Mouse (Mus musculus) left cerebral cortex, adult 9 months (tissue): Measurements from ENCODE around the gene Msx1.

Experiments
- DNase-seq, 2 experiments: peaks; one replicate each; pipeline ENCODE4 v3.0.0; 2022; ENCODE audit warnings: low spot score in 2 of 2

Msx1 gene

GRCm38 (mm10) chr5:37825611-37826445, 1.4 kb upstream of the Msx1 start:
- no peak for DNase-seq

GRCm38 (mm10) chr5:37825111-37825600, 773 bp upstream of the Msx1 start:
- DNase-seq, result no peak

- DNase-seq, result no peak
These were observed 492 bp downstream of the Msx1 start for GRCm38 (mm10) chr5:37823721-37824460.

DNA sequence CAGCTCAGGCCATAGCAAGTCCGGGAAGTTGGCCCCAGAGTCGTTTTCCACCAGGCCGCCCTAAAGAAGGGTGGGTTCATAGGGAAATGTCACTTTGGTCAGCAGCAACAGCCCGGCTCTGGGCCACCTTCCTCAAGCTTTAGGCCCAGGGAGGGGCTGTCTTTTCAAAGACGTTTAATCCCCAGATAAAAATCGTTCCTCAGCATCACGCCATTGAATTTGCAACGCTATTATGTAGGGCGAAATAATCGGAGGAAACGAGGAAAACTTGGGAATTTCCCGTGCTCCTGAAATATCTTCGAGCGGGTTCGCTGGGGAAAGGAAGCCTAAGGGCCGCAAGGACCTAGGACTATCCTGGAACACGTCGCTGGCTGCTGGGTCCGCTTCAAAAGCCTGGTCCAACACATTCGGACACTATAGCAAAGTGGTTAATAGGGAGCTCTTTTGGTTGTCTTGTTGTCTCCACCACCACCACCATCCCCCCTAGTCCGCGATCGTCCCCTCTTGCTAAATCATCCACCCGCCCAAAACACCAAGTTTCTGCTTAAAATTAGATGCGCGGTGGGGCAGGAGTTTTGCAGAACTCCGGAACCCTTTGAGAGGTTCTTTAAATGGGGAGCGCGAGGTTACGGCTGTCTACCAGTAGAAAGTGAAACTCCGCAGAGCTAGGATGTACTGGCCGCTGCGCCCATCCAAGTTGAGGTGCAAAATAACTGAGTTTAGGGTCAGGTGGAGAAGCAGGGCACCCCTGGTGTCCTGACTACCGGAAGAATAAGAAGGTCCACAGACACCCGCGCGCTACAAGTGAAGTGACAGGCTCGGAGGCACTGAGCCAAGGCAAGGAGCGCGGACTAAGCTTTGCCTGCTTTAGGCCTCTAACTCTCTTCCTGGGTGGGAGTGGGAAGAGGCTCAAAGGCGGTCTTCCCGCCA, 1.3 kb downstream of the Msx1 start:
- DNase-seq, result no peak

DNA sequence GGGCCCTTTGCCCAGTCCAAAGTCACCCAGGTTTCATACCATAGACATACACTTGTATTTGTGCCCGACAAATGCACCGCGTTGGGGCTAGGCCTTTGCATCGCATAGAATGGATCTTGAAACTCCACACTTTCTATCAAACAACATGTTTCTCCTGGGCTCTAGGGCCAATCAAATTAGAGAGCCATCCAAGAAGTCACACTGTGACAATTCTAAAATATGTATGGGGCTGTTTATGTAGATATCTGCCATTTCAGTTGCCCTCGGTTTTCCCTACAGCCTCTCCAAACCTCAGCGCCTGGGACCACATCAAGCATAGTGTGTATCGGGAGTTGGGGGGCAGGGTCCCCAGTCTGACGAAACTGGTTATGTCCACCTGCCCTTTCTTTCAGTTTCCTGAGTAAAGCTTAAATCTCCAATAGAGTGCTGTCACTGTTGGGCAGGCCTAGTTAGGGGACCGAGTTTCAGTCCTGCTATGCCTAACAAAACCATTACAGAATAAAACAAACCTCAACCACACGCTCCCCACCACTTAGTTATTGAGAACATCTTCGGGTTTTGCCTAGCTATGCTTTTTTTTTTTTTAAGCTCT, 2.2 kb downstream of the Msx1 start:
- DNase-seq, result no peak

DNA sequence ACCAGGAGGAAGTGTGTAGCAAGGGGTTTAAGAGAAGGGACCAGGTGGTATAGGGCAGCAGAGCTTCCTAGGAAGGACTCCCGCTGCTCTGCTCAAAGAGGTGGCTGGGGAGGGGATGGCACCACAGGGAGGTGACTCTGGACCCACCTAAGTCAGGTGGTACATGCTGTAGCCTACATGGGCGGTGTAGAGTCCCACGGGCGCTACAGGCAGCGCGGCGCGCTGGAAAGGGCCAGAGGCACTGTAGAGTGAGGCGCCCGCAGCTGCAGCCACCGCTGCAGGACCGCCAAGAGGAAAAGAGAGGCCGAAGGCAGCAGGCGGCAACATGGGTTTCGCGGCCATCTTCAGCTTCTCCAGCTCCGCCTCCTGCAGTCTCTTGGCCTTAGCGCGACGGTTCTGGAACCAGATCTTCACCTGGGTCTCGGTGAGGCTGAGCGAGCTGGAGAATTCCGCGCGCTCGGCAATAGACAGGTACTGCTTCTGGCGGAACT, 3.2 kb downstream of the Msx1 start:
- no peak for DNase-seq

DNA sequence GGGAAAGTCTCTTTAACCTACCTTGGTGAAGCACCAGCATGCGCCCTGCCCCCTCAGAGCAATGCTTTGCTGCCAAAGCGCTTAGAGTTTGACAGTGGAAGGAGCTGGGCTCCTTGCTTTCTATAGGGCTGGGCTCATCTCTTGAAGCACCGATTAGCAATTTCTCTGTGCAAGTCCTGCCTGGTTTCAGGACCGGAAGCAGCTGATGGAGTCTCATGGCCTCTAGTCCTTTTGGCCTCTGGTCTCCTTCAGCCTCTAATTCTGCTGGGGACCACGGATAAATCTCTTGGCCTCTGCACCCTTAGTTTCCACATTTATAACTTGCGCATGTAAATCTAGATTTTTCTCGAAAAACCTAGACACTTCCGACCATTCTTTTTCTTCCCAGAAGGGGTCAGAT, 3.7 kb downstream of the Msx1 start:
- DNase-seq, result no peak

- DNase-seq, result no peak
These were observed 4.4 kb downstream of the Msx1 start for GRCm38 (mm10) chr5:37819971-37820370.

DNA sequence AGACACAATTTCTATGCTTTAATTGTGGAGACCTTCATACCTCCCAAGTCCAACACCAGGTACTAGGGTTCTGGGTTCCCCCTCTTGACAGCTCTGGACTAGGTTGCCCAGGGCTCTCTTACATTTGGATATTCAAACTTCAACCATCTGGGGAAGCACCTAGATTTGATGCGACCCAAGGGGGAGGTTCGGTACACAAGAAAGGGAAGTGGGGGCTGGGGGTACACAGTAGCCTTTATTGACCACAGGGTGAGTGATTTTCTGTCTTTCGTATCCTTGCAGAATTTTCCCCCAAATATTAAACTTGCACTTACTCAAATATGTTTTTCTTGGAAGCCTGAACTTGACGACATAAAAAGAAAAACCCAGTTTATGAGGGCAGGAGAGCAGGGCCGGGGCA, 4.8 kb downstream of the Msx1 start:
- DNase-seq, result no peak

DNA sequence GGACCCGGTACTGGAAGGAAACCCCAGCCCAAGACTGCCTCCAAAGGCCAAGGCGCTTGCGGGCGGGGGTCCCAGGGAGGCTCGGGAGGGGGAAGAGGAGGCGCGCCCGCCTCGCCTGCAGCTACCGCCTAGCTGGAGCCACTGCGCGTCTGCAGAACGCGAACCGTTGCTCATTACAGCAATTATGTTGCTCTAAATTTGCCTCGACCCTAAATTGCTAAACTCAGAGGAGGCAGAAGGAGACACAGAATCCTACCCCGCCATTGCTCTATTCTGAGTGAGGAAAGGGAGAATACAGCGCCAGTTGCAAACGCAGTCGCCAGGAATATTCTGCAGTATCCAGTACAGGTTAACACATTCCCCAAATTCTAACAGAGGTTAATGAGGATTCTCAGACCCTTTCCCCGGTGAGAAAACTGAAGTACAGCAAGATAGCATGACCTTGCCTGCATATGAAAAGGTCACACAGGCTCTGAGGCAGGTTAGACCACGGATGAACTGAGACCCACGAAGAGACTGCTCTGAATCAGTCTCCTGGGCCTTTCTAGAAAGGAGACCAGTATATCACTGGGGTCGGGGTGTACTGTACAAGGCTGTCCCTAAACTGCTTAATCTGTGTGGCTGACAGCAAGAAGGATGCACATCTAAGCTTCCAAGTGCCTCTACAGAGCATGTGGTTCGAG, 5.7 kb downstream of the Msx1 start:
- DNase-seq, result no peak

DNA sequence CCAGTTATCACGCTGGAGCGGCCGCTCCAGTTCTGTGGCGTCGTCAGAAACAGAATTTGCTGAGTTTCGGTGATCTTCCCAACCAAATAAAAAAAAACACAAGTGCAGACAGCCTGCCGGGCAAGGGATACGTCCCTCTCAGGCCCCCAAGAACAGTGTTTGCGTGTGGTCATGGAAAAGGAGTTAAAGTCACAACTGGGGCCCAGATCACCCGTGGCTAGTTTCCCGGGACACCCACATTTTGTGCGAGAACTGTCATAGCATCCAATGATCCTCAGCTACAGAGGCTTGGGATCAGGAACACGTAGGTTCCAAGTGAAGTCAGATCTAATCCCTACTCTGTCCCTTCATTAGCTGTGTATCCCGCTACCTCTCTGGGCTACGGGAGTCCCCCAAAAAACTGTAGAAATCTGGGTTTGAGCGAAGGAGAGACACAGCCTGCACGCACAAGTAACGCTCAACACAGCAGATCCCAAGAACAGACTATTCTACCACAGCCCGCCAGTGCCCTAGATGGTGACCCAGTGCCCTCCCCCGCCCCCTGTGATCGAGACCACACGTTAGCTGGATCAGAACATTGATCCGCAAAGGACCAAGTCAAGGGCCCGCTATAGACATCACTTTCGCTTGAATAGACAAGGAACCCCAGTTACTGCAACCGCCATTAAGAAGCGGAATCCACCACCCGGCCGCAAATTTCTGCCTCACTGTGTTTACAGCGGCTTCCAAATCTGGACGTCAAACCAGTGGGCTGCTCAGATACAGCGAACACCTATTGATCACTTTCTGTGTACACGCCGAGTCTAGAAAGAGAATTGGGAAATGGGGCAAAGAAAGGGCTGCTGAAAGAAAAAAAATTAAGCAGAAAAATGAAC, 6.5 kb downstream of the Msx1 start:
- no peak for DNase-seq

DNA sequence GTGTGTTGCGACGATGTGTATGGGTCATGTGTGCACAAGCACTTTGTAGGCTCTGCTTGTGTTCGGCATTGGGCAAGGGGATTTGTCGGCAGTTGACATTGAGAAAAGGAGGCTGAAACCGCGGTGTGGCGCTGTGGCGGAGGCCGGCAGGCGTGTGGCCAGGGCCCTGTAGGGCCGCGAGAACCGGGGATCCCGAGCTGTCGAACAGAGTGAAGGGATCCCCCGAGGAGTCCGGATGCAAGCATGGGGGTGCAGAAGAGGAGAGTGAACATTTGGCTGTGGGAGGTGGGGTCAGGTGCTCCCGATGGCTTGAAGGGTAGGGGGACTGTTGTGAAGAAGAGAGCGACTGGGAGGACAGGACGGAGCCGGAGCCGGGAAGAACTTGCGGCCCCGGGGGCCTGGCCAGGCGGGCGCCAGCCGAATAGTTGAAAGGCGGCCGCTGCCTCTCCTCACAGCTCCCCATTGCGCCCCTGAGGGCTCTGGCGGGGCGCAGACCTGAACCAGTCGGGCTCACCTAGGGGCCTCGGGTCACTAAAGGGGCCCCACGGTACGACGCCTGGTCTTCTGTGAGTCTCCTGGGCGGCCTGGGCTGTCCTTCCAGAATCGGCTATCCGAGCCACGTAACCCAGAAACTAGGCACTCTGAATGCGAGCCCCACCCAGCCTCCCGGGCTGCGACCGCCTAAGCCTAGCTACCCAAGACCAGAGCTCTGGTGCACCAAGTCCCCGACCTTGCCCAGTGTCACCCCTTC, 7.3 kb downstream of the Msx1 start:
- no peak for DNase-seq

DNA sequence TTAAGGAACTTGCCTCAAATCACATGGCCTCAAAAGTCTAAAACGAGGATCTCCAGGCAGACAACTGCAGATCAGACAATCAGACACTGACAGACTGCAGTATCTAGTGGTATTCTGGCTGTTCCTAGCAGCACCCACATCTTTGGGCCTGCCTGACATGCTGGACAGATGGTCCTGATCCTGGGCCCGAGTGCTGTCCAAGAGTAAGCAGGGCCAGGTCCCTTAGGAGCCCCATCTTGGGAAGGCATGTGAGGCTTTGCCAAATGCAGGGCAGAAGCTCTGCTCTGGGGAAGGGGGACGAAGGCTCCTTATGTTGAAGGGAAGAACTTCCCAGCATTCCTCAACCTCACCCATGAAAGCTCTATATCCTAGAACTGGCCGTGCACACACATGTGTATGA, 8.5 kb downstream of the Msx1 start:
- no peak for DNase-seq

- DNase-seq, result no peak
These were observed 10.2 kb downstream of the Msx1 start for GRCm38 (mm10) chr5:37814169-37814568.

- DNase-seq, result no peak
These were observed 19.1 kb downstream of the Msx1 start for GRCm38 (mm10) chr5:37805291-37805690.

DNA sequence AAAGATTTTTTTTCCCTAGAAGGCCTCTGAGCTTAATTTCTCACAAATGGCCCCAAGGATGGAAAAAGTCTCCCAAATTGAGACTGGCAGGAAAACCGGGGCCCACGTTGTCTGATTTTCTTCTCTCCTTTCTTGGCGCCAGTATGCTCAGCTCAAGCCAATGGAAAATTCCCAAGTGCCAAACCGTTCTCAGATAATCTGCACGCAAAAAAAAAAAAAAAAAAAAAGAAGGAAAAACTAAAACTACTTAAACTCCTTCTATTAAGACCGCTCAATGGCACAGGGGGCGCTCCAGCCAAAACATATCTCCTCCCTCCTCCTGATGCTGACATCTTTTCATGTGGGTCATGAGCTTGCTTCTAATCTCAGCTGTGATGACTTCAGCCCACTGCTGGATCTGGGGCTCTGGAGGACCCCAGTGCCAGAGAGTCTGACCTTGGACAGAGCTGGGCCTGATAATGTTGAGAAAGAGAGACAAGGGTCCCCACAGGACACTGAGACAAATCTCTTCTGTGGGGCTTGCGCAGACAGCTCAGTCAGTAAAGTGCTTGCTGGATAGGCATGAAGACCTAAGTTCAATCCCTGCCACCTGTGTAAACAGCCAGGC, 19.8 kb downstream of the Msx1 start:
- DNase-seq, result no peak

DNA sequence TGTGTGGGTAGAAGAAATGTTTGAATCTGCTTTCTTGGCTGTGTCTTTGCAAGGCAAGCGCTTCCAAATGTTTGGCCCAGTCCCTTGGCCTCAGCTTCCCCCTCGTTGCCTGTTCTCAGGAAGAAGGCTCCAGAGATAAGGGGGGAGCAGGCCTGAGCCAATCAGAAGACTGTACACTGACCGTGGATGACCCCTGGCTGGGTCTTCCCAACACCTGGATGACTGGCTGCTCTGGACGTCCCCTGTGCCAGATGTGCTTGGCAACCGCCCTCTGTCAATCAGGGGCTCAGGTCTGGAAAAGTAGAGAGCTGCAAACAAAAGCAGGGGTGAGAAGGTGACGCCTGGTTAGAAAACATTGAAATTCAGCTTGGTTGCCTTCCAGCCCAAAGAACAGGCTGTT, 27.1 kb downstream of the Msx1 start:
- DNase-seq, result no peak

GRCm38 (mm10) chr5:37796751-37797150, 27.6 kb downstream of the Msx1 start:
- DNase-seq, result no peak

GRCm38 (mm10) chr5:37795691-37796090, 28.7 kb downstream of the Msx1 start:
- DNase-seq, result no peak
